Mouse (Mus musculus) brain, embryonic 14.5 days (tissue): Measurements from ENCODE around the gene Car14.

Source experiments
- CTCF ChIP-seq: fragments of 200-500 bp; IDR thresholded peaks from 2 replicates; pipeline ENCODE4 v1.5.1; 2012; ENCODE audit warnings: inconsistent platforms, mild to moderate bottlenecking, moderate library complexity, borderline replicate concordance; ENCODE audit not compliant: insufficient read depth, insufficient read length; ENCODE audit errors: extremely low read depth
- POLR2A ChIP-seq: fragments of 200-500 bp; IDR thresholded peaks from 2 replicates; pipeline ENCODE4 v1.6.1; 2012; ENCODE audit warnings: mild to moderate bottlenecking, inconsistent platforms, borderline replicate concordance; ENCODE audit not compliant: poor library complexity, insufficient read depth, insufficient read length, severe bottlenecking; ENCODE audit errors: extremely low read depth

DNA sequence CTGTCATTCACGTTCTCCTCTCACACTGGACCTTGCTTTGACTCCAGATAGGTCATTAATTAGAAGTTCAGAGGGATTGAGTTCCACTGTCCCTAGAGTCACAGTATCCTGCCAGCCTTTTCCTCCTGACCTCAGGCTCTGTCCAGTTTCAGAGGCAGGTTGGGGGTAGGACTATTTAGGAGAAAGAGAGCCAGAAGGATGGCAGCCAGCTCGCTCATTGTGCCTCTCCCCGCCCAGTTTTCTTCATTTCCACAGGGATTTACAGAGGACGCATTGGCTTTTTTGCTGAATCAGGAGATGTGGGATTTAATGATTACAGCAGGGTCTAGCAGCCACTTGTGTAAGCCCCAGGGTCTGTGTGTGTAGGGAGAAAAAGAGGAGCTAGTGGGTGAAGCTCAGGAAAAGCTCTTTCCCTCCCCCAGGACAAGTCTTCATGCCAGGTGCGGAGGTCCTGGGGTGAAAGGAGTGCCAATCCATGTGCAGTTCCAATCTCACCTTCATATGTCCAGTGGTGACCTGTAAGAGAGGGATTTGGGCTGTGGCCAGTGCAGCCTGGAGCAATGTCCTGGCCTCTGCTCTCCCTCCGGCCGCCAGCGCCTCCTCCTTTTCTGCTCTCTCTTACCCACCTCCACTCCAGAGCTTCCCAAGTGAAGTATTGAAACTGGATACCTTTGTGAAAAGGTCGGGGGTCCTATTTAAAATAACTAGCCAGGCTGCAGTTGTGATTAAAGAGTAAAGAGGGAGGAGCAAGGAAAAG lies 2.7 kb downstream of the Car14 start:
- TF ChIP-seq CTCF, result no peak
- no peak for TF ChIP-seq POLR2A
